Mouse (Mus musculus) ES-E14 (cell line): ENCODE data around the gene Dpp6.

Source experiments
- MAFK ChIP-seq: IDR thresholded peaks from 2 replicates; pipeline ENCODE4 v1.6.1; 2014; ENCODE audit warnings: mild to moderate bottlenecking, low read depth, low read length, inconsistent platforms; ENCODE audit not compliant: insufficient read depth
- ZC3H11A ChIP-seq: IDR thresholded peaks from 2 replicates; pipeline ENCODE4 v1.6.1; 2012; ENCODE audit warnings: low read depth, mild to moderate bottlenecking, inconsistent platforms, low read length, borderline replicate concordance
- ZNF384 ChIP-seq: IDR thresholded peaks from 2 replicates; pipeline ENCODE4 v1.6.1; 2012; ENCODE audit warnings: low read depth, low read length, inconsistent platforms

GRCm38 (mm10) chr5:27243226-27243625, 426.2 kb downstream of the Dpp6 start:
- TF ChIP-seq MAFK (no peak), ZNF384 (no peak), ZC3H11A (no peak)
